Mouse (Mus musculus): ENCODE results near the gene Notch1. TPM values are rescaled to one million over a fixed set of nuclear protein-coding genes. Genes with fewer than 3 reads are reported as not detected.

The Notch1 gene
- polyA plus RNA-seq, 1 experiment from 2014 or later = 2.8 TPM

Small RNAs within 50 kb of the gene (microRNA-seq; reads per million reads assigned to microRNA genes)
- not detected for gene Mir6996

Other genes starting within 250 kb of the Notch1 start
- gene Ccdc187, start 222.1 kb downstream of the Notch1 start, polyA plus RNA-seq (2015; fragmentation: Nextera tagmentation; extraction: Ambion mirVana) = 0.03 TPM in 1 of 2 replicates, not detected in the other
- gene Gpsm1, start 201.1 kb downstream of the Notch1 start, polyA plus RNA-seq (2015; fragmentation: Nextera tagmentation; extraction: Ambion mirVana) = 2.6 and 2.9 TPM in 2 replicates
- gene Dnlz, start 164.6 kb downstream of the Notch1 start, polyA plus RNA-seq (2015; fragmentation: Nextera tagmentation; extraction: Ambion mirVana) = 8.3 and 9.8 TPM in 2 replicates
- 2.3 and 2.9 TPM in 2 replicates for gene Card9, start 155.7 kb downstream of the Notch1 start, polyA plus RNA-seq (2015; fragmentation: Nextera tagmentation; extraction: Ambion mirVana)
- gene Snapc4, start 136.0 kb downstream of the Notch1 start, polyA plus RNA-seq (2015; fragmentation: Nextera tagmentation; extraction: Ambion mirVana) = 8.4 and 10.8 TPM in 2 replicates
- 38.2 and 42.8 TPM in 2 replicates for gene Entr1, start 127.3 kb downstream of the Notch1 start, polyA plus RNA-seq (2015; fragmentation: Nextera tagmentation; extraction: Ambion mirVana)
- 61.5 and 61.6 TPM in 2 replicates for gene Pmpca, start 127.3 kb downstream of the Notch1 start, polyA plus RNA-seq (2015; fragmentation: Nextera tagmentation; extraction: Ambion mirVana)
- 6.0 and 6.1 TPM in 2 replicates for gene Inpp5e, start 107.5 kb downstream of the Notch1 start, polyA plus RNA-seq (2015; fragmentation: Nextera tagmentation; extraction: Ambion mirVana)
- 8.8 and 9.6 TPM in 2 replicates for gene Sec16a, start 71.4 kb downstream of the Notch1 start, polyA plus RNA-seq (2015; fragmentation: Nextera tagmentation; extraction: Ambion mirVana)
- gene Egfl7, start 63.4 kb upstream of the Notch1 start, polyA plus RNA-seq (2015; fragmentation: Nextera tagmentation; extraction: Ambion mirVana) = 55.1 and 64.6 TPM in 2 replicates
- gene Gm20532, start 70.0 kb upstream of the Notch1 start, polyA plus RNA-seq (2015; fragmentation: Nextera tagmentation; extraction: Ambion mirVana) = not detected in 2 replicates
- gene Agpat2, start 87.8 kb upstream of the Notch1 start, polyA plus RNA-seq (2015; fragmentation: Nextera tagmentation; extraction: Ambion mirVana) = 55.6 and 63.7 TPM in 2 replicates
- gene Fam69b, start 111.8 kb upstream of the Notch1 start, polyA plus RNA-seq (2015; fragmentation: Nextera tagmentation; extraction: Ambion mirVana) = 1.2 and 1.7 TPM in 2 replicates
- not detected in 2 replicates for gene Lcn4, start 154.6 kb upstream of the Notch1 start, polyA plus RNA-seq (2015; fragmentation: Nextera tagmentation; extraction: Ambion mirVana)